Mouse (Mus musculus): ENCODE results near the gene Snx13.

GRCm38 (mm10) chr12:35176628-35177027, 129.6 kb downstream of the Snx13 start:
- TF ChIP-seq POLR2A (IDR thresholded peaks at IDR 0.05; ENCODE audit: low read depth, low read length) (no peak), CTCF (IDR thresholded peaks at IDR 0.05; ENCODE audit: borderline replicate concordance, insufficient read depth, low read length) (no peak)
